Mouse (Mus musculus) liver, embryonic 13.5 days (tissue): ENCODE data around the gene Sult1a1. TPM values are rescaled to one million over a fixed set of nuclear protein-coding genes. Genes with fewer than 3 reads are reported as not detected.
"Not testable (repeated sequence)": the region's sequence is repeated elsewhere in the genome, so short reads cannot be mapped to it uniquely, and the experiment has no call there.

ENCODE experiments used
- ATAC-seq: fragments of 200-750 bp; cut with Nextera tagmentation; 2 replicates; pipeline ENCODE4 v1.8.0; 2017; ENCODE audit warnings: low read depth, mild to moderate bottlenecking, moderate number of reproducible peaks, moderate library complexity
- DNase-seq: peaks from one replicate; pipeline ENCODE4 v3.0.0; 2022
- H3K27ac ChIP-seq: fragments of 300-500 bp; sonication (generic); 2 replicates; pipeline ENCODE4 v1.5.1; 2015; ENCODE audit warnings: moderate library complexity, mild to moderate bottlenecking, inconsistent platforms
- H3K27me3 ChIP-seq: fragments of 300-500 bp; sonication (generic); 2 replicates; pipeline ENCODE4 v1.6.1; 2015; ENCODE audit warnings: mild to moderate bottlenecking, inconsistent platforms
- H3K36me3 ChIP-seq: fragments of 300-500 bp; sonication (generic); 2 replicates; pipeline ENCODE4 v1.6.1; 2015; ENCODE audit warnings: mild to moderate bottlenecking, inconsistent platforms
- H3K4me1 ChIP-seq: fragments of 300-500 bp; sonication (generic); replicated peaks from 2 replicates; pipeline ENCODE4 v1.6.1; 2015; ENCODE audit warnings: inconsistent platforms
- H3K4me2 ChIP-seq: fragments of 300-500 bp; sonication (generic); 2 replicates; pipeline ENCODE4 v1.6.1; 2015; ENCODE audit warnings: inconsistent platforms, mild to moderate bottlenecking, moderate library complexity
- H3K4me3 ChIP-seq: fragments of 300-500 bp; sonication (generic); replicated peaks from 2 replicates; pipeline ENCODE4 v1.5.1; 2015; ENCODE audit warnings: mild to moderate bottlenecking, inconsistent platforms
- H3K9ac ChIP-seq: fragments of 300-500 bp; sonication (generic); 2 replicates; pipeline ENCODE4 v1.6.1; 2015; ENCODE audit warnings: mild to moderate bottlenecking, inconsistent platforms
- H3K9me3 ChIP-seq: fragments of 300-500 bp; sonication (generic); replicated peaks from 2 replicates; pipeline ENCODE4 v1.6.1; 2016; ENCODE audit warnings: inconsistent platforms
- WGBS: fragments of 180-500 bp; shearing (Covaris S2); methylation state at CpG from one replicate; pipeline ENCODE4 v1.1.7; 2015; ENCODE audit not compliant: insufficient replicate concordance; 5-methylcytosine and 5-hydroxymethylcytosine counted together
- polyA plus RNA-seq: library from polyadenylated mRNA; unstranded; fragments of >200 nt; fragmentation: Nextera tagmentation; extraction: Ambion mirVana; gene quantifications from 2 replicates; pipeline ENCODE4 v1.2.1, GENCODE M21; 2015

The Sult1a1 gene
- polyA plus RNA-seq, 1 experiment from 2014 or later, result 2.0 TPM

DNA sequence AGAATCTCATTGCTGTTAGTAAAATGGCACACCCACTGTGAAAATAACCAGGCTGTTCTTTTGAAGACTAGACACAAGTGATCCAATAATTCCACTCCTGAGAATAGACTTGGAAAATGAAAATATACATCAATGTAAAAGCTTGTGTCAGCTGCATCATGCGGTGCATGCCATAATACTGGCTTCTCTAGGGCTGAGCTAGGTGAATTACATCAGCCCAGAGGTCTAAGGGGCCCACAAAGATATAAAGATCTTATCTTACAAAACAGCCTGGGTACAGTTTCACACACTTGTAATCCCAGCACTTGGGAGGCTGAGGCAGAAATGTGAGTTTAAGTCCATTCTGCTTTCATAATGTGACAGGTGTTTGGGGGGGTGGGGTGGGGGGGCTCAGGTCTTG lies 18.7 kb downstream of the Sult1a1 start:
- H3K4me3 ChIP-seq, result no peak overlapping the region
- peaks cover 49% of the 10 kb centered on the region for H3K4me1 ChIP-seq
- ATAC-seq (no peak), DNase-seq (no peak)
- H3K9me3 ChIP-seq, result no peaks in the 10 kb centered on the region
- WGBS, result 73% methylated on average over 1 of the region's 1 CpGs
- H3K4me2 ChIP-seq, result no peak overlapping the region
- H3K27ac ChIP-seq, result no peak overlapping the region
- H3K36me3 ChIP-seq, result peaks cover 2% of the 10 kb centered on the region; the same call in 1 of the 2 replicates
- H3K27me3 ChIP-seq, result no peaks in the 10 kb centered on the region
- H3K9ac ChIP-seq, result no peak overlapping the region

DNA sequence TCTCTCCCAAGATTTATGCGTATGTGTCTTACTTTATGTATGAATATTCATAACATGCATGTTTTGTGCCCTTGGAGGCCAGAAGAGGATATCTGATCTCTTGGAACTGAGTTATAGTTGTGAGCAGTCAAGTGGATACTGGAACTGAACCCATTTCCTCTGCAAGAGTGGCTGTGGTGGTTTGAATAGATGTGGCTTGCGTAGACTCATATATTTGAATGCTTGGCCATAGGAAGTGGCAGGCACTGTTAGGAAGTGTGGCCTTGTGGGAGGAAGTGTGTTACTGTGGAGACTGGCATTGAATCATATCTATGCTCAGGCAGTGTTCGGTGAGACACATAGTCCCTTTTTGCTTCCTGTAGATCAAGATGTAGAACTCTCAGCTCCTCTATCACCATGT lies 20.5 kb downstream of the Sult1a1 start:
- no peak overlapping the region for H3K4me2 ChIP-seq
- peaks cover 65% of the 10 kb centered on the region for H3K4me1 ChIP-seq
- H3K4me3 ChIP-seq, result no peak overlapping the region
- peak overlapping the region; percentile 59 for H3K27ac ChIP-seq
- no peak for DNase-seq
- ATAC-seq, result 0 out of 2 replicates have a peak, but pooled peaks have one; percentile 13
- no peaks in the 10 kb centered on the region for H3K36me3 ChIP-seq
- no peaks in the 10 kb centered on the region for H3K9me3 ChIP-seq
- 60% methylated on average over 3 of the region's 3 CpGs for WGBS
- no peak overlapping the region for H3K9ac ChIP-seq
- H3K27me3 ChIP-seq, result no peaks in the 10 kb centered on the region

- H3K4me1 ChIP-seq, result peaks cover 76% of the 10 kb centered on the region
- WGBS, result 54% methylated on average over 2 of the region's 2 CpGs
- DNase-seq, result no peak
Observed at GRCm38 (mm10) chr7:126653991-126654390, 22.2 kb downstream of the Sult1a1 start.

DNA sequence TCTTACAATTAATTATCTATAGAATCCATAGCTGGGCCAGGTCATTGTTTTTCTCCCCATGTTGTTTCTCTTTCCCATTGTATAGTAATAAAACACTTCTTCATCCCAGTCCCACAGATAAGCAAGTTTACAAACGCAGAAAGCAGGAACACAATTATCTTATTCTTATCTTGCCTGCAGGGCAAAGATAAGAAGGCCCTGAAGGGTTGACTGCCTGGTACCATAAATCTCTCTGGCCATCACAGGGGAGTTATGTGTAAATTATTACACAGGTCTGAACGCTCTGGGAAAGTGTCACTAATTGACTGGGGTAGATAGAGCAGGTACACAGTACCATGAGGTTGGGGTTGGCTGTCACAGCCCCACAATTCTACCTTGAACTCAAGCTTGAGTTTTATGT lies 25.4 kb downstream of the Sult1a1 start:
- H3K9me3 ChIP-seq, result no peaks in the 10 kb centered on the region
- no peaks in the 10 kb centered on the region for H3K27me3 ChIP-seq
- no peaks in the 10 kb centered on the region for H3K36me3 ChIP-seq
- WGBS, result 7% methylated on average over 2 of the region's 2 CpGs
- ATAC-seq, result peak; percentile 39
- peak; percentile 18 for DNase-seq
- H3K4me2 ChIP-seq, result peak overlapping the region; percentile 83
- peaks cover 61% of the 10 kb centered on the region for H3K4me1 ChIP-seq
- peak overlapping the region; percentile 71; the same call in 1 of the 2 replicates for H3K4me3 ChIP-seq
- H3K9ac ChIP-seq, result peak overlapping the region; percentile 50
- peak overlapping the region; percentile 96 for H3K27ac ChIP-seq

More at GRCm38 (mm10) chr7:126653991-126654390, 22.2 kb downstream of the Sult1a1 start:
- no peak overlapping the region for H3K27ac ChIP-seq
- no peaks in the 10 kb centered on the region for H3K36me3 ChIP-seq
- no peak overlapping the region for H3K4me3 ChIP-seq
- no peak overlapping the region for H3K9ac ChIP-seq
- no peak for ATAC-seq
- H3K9me3 ChIP-seq, result no peaks in the 10 kb centered on the region
- H3K4me2 ChIP-seq, result no peak overlapping the region
- no peaks in the 10 kb centered on the region for H3K27me3 ChIP-seq

- peak; percentile 97 for ATAC-seq
- Histone ChIP-seq H3K27me3 (no peaks in the 10 kb centered on the region), H3K9me3 (no peaks in the 10 kb centered on the region), H3K4me3 (peak within 1 kb of the TSS; percentile 71), H3K4me2 (peak within 1 kb of the TSS; percentile 83), H3K27ac (peak within 1 kb of the TSS; percentile 96), H3K9ac (peak within 1 kb of the TSS; percentile 80), H3K36me3 (no peaks in the 10 kb centered on the region), H3K4me1 (peaks cover 55% of the 10 kb centered on the region)
- WGBS, result 1% methylated on average over 57 of the region's 57 CpGs
- DNase-seq, result peak; percentile 89
Observed at GRCm38 (mm10) chr7:126649231-126650051, 26.8 kb downstream of the Sult1a1 start, which contains the start of gene Sgf29. Gene Sgf29 (plus strand): TSS chr7:126649309.

GRCm38 (mm10) chr7:126648486-126648885 lies 27.7 kb downstream of the Sult1a1 start:
- ATAC-seq, result no peak
- Histone ChIP-seq H3K9me3 (no peaks in the 10 kb centered on the region), H3K4me3 (peak overlapping the region; percentile 71), H3K9ac (peak overlapping the region; percentile 80; the same call in 1 of the 2 replicates), H3K4me1 (peaks cover 48% of the 10 kb centered on the region), H3K27ac (no peak overlapping the region; the same call in 1 of the 2 replicates), H3K27me3 (no peaks in the 10 kb centered on the region), H3K36me3 (no peaks in the 10 kb centered on the region), H3K4me2 (peak overlapping the region; percentile 83)
- 60% methylated on average over 4 of the region's 4 CpGs for WGBS
- no peak for DNase-seq

DNA sequence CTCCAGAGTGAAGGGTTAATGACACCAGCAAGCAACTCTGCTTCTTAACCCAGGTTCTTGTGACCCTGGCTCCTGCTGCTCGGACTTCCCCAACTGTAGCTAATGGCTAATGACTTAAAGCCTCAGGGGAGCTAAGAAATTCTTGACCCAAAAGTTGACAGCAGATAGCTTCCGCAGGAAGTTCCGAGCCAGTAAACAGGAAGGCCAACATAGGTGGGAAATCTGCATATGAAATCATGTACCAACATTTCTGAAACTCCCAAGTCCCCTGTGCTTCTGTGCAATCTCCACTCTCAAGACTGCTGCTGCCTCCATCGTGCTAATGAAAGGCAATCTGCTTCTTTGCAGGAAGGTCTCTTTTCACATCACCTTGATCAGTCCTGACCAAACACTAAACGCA lies 30.5 kb downstream of the Sult1a1 start:
- Histone ChIP-seq H3K27me3 (no peaks in the 10 kb centered on the region), H3K9ac (no peak overlapping the region), H3K36me3 (no peaks in the 10 kb centered on the region), H3K9me3 (no peaks in the 10 kb centered on the region), H3K27ac (no peak overlapping the region), H3K4me1 (peaks cover 25% of the 10 kb centered on the region), H3K4me2 (no peak overlapping the region), H3K4me3 (no peak overlapping the region)
- 48% methylated on average over 5 of the region's 5 CpGs for WGBS
- no peak for ATAC-seq
- no peak for DNase-seq

GRCm38 (mm10) chr7:126644914-126645313 lies 31.3 kb downstream of the Sult1a1 start:
- H3K9ac ChIP-seq, result no peak overlapping the region
- ATAC-seq, result no peak

DNA sequence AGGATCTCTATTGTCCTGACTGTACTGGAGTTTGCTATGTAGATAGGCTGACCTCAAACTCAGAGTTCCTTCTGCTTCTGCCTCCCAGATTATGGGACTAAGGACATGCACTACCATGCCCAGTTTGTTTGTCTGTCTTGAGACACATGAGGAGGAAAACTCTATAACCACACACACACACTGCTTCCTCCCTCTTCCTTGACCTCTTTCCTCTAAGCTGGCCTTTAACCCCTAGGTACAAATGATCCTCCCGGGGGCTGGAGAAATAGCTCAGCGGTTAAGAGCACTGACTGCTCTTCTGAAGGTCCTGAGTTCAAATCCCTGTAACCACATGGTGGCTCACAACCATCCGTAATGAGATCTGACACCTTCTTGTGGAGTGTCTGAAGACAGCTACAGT lies 31.9 kb downstream of the Sult1a1 start:
- DNase-seq (no peak), ATAC-seq (no peak)
- no peaks in the 10 kb centered on the region for H3K9me3 ChIP-seq
- no peaks in the 10 kb centered on the region for H3K36me3 ChIP-seq
- H3K9ac ChIP-seq, result no peak overlapping the region
- no peak overlapping the region for H3K4me2 ChIP-seq
- 39% methylated on average over 3 of the region's 3 CpGs for WGBS
- no peak overlapping the region for H3K4me3 ChIP-seq
- H3K27ac ChIP-seq, result no peak overlapping the region
- no peaks in the 10 kb centered on the region for H3K27me3 ChIP-seq
- H3K4me1 ChIP-seq, result peaks cover 13% of the 10 kb centered on the region

More at GRCm38 (mm10) chr7:126644914-126645313, 31.3 kb downstream of the Sult1a1 start:
- no peaks in the 10 kb centered on the region for H3K36me3 ChIP-seq
- no peak overlapping the region for H3K27ac ChIP-seq
- no peak overlapping the region for H3K4me2 ChIP-seq
- no peak overlapping the region for H3K4me3 ChIP-seq
- no peak for DNase-seq
- H3K9me3 ChIP-seq, result no peaks in the 10 kb centered on the region
- peaks cover 17% of the 10 kb centered on the region for H3K4me1 ChIP-seq
- no peaks in the 10 kb centered on the region for H3K27me3 ChIP-seq

- H3K4me3 ChIP-seq, DNase-seq, H3K9ac ChIP-seq, H3K4me2 ChIP-seq, H3K27me3 ChIP-seq, H3K36me3 ChIP-seq, H3K9me3 ChIP-seq, H3K4me1 ChIP-seq, H3K27ac ChIP-seq: not testable (repeated sequence)
- ATAC-seq, result peak; percentile 39; the same call in 1 of the 2 replicates
- 40% methylated on average over 3 of the region's 3 CpGs for WGBS
Observed at GRCm38 (mm10) chr7:126643244-126643617, 33.0 kb downstream of the Sult1a1 start.

DNA sequence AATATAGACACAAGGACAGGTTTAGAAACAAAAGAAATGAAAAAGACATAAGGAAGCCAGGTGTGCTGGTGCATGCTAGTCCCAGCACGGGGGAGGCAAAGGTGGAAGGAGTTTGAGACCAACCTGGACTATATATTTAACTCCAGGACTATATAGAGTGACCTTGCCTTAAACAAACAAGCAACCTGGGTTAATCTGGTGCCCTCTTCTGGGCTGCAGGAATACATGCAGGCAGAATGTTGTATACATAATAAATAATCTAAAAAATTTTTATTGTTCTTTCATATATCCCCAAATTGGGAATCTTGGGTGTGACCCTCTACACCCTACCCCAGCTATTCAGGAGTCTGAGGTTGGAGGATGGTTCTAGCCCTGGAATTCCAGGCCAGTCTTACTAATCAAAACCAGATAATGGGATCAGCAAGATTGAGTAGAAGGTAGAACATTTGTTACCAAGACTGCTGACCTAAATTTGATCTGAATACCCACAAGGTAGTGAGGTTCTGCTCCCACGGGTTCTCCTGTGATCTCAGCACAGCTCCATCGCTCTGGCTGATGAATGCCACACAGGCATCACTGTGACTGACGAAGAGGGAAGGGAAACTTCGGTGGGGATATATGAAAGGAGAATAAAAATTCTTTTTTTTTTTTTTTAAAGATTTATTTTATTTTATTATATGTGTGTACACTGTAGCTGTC lies 33.5 kb downstream of the Sult1a1 start:
- Histone ChIP-seq H3K9me3 (no peaks in the 10 kb centered on the region), H3K27me3 (no peaks in the 10 kb centered on the region), H3K4me3 (no peak overlapping the region), H3K36me3 (no peaks in the 10 kb centered on the region), H3K4me2 (no peak overlapping the region), H3K9ac (no peak overlapping the region), H3K27ac (no peak overlapping the region), H3K4me1 (peaks cover 7% of the 10 kb centered on the region)
- WGBS, result 60% methylated on average over 5 of the region's 5 CpGs
- ATAC-seq (peak; percentile 39), DNase-seq (no peak)
